Mouse (Mus musculus) lung, postnatal 0 days (tissue): Measurements from ENCODE around the gene Ust.

Experiments
- CTCF ChIP-seq: IDR thresholded peaks from 2 replicates; pipeline ENCODE4 v1.5.1; 2016; ENCODE audit warnings: antibody characterized with exemption, mild to moderate bottlenecking
- EP300 ChIP-seq: IDR thresholded peaks from 2 replicates; pipeline ENCODE4 v1.6.1; 2016; ENCODE audit warnings: antibody characterized with exemption, mild to moderate bottlenecking, control low read depth

GRCm38 (mm10) chr10:8207358-8207757, 311.3 kb downstream of the Ust start:
- TF ChIP-seq CTCF (no peak), EP300 (no peak)
